Mouse (Mus musculus) midbrain, embryonic 14.5 days (tissue): ENCODE data around the gene Dcaf12l1. TPM values are rescaled to one million over a fixed set of nuclear protein-coding genes. Genes with fewer than 3 reads are reported as not detected.
"Not testable (repeated sequence)": the region's sequence is repeated elsewhere in the genome, so short reads cannot be mapped to it uniquely, and the experiment has no call there.

Experiments
- ATAC-seq: fragments of 200-750 bp; cut with Nextera tagmentation; 2 replicates; pipeline ENCODE4 v1.8.0; 2017; ENCODE audit warnings: moderate number of reproducible peaks, moderate library complexity; ENCODE audit not compliant: low FRiP score, low TSS enrichment
- DNase-seq: peaks from one replicate; pipeline ENCODE4 v3.0.0-alpha.2; 2015
- H3K27ac ChIP-seq: fragments of 300-500 bp; sonication (generic); replicated peaks from 2 replicates; pipeline ENCODE4 v1.5.1; 2014; ENCODE audit warnings: mild to moderate bottlenecking, low read depth, low read length, moderate library complexity
- H3K27me3 ChIP-seq: fragments of 300-500 bp; sonication (generic); 2 replicates; pipeline ENCODE4 v1.6.1; 2014; ENCODE audit warnings: low read length, control low read depth, mixed read lengths; ENCODE audit not compliant: control insufficient read depth, insufficient read depth
- H3K36me3 ChIP-seq: fragments of 300-500 bp; sonication (generic); 2 replicates; pipeline ENCODE4 v1.6.1; 2014; ENCODE audit warnings: low read length, control low read depth; ENCODE audit not compliant: control insufficient read depth, insufficient read depth
- H3K4me1 ChIP-seq: fragments of 300-500 bp; sonication (generic); 2 replicates; pipeline ENCODE4 v1.6.1; 2014; ENCODE audit warnings: mild to moderate bottlenecking, antibody characterized with exemption, low read length, control low read depth; ENCODE audit not compliant: control insufficient read depth, insufficient read depth
- H3K4me2 ChIP-seq: fragments of 300-500 bp; sonication (generic); 2 replicates; pipeline ENCODE4 v1.6.1; 2014; ENCODE audit warnings: mild to moderate bottlenecking, low read length, moderate library complexity
- H3K4me3 ChIP-seq: fragments of 300-500 bp; sonication (generic); replicated peaks from 2 replicates; pipeline ENCODE4 v1.5.1; 2014; ENCODE audit warnings: low read depth, low read length
- H3K9ac ChIP-seq: fragments of 300-500 bp; sonication (generic); replicated peaks from 2 replicates; pipeline ENCODE4 v1.6.1; 2014; ENCODE audit warnings: mild to moderate bottlenecking, low read length, moderate library complexity
- H3K9me3 ChIP-seq: fragments of 300-500 bp; sonication (generic); 2 replicates; pipeline ENCODE4 v1.6.1; 2016; ENCODE audit warnings: low read length, control low read depth, mixed read lengths; ENCODE audit not compliant: control insufficient read depth
- WGBS: fragments of 180-500 bp; shearing (Covaris S2); extraction: QIAGEN DNeasy Blood & Tissue Kit; methylation state at CpG from one replicate; pipeline ENCODE4 v1.1.7; 2014; 5-methylcytosine and 5-hydroxymethylcytosine counted together
- polyA plus RNA-seq: library from polyadenylated mRNA; unstranded; fragments of >200 nt; fragmentation: Nextera tagmentation; extraction: Ambion mirVana; gene quantifications from 2 replicates; pipeline ENCODE4 v1.2.1, GENCODE M21; 2014

Gene Dcaf12l1
- polyA plus RNA-seq: 11.1 and 11.2 TPM in 2 replicates

- Histone ChIP-seq H3K36me3 (no peaks in the 10 kb centered on the region), H3K4me3 (peak within 1 kb of the TSS; percentile 50), H3K27me3 (no peaks in the 10 kb centered on the region), H3K9ac (peak within 1 kb of the TSS; percentile 70), H3K4me2 (peak within 1 kb of the TSS; percentile 63), H3K27ac (peak within 1 kb of the TSS; percentile 61; the same call in 1 of the 2 replicates), H3K4me1 (no peaks in the 10 kb centered on the region), H3K9me3 (no peaks in the 10 kb centered on the region)
- 17% methylated on average over 47 of the region's 47 CpGs for WGBS
- peak; percentile 81 for DNase-seq
- peak; percentile 89 for ATAC-seq
Observed at GRCm38 (mm10) chrX:44789761-44790411, at the start of gene Dcaf12l1. Gene Dcaf12l1, minus strand, starts transcription at chrX:44790197.

GRCm38 (mm10) chrX:44809356-44809755 is 19.4 kb upstream of the Dcaf12l1 start:
- H3K27ac ChIP-seq, H3K4me3 ChIP-seq, H3K9ac ChIP-seq, H3K4me1 ChIP-seq, DNase-seq, H3K4me2 ChIP-seq, H3K36me3 ChIP-seq, ATAC-seq, H3K9me3 ChIP-seq, H3K27me3 ChIP-seq: not testable (repeated sequence)
- 74% methylated on average over 1 of the region's 1 CpGs for WGBS

- Histone ChIP-seq H3K27ac (peak overlapping the region; percentile 61; the same call in 1 of the 2 replicates), H3K9me3 (no peaks in the 10 kb centered on the region), H3K27me3 (no peaks in the 10 kb centered on the region), H3K4me3 (peak overlapping the region; percentile 50), H3K36me3 (no peaks in the 10 kb centered on the region), H3K4me2 (peak overlapping the region; percentile 63), H3K9ac (peak overlapping the region; percentile 70), H3K4me1 (no peaks in the 10 kb centered on the region)
- DNase-seq (peak; percentile 4), ATAC-seq (no peak; the same call in 1 of the 2 replicates)
- 38% methylated on average over 36 of the region's 36 CpGs for WGBS
Observed at GRCm38 (mm10) chrX:44789036-44789760, 799 bp downstream of the Dcaf12l1 start.
